Mouse (Mus musculus): ENCODE measurements around the gene Mrpl53.

- no peak for TF ChIP-seq RCOR1 (conservative IDR thresholded peaks at IDR 0.05; ENCODE audit: low read depth, low read length)
- TF ChIP-seq USF2 (conservative IDR thresholded peaks at IDR 0.05; ENCODE audit: low read depth, low read length): no peak
- TF ChIP-seq SMC3 (IDR thresholded peaks at IDR 0.05; ENCODE audit: low read depth, low read length): no peak
- TF ChIP-seq JUN (IDR thresholded peaks at IDR 0.05; ENCODE audit: insufficient read depth, low read depth, low read length): no peak
Observed at GRCm38 (mm10) chr6:83080210-83080609, 28.6 kb upstream of the Mrpl53 start.

Measured in CH12.LX (cell line).